Mouse (Mus musculus) lung, postnatal 25 days (tissue): Measurements from ENCODE around the gene Stpg3.
A peak's percentile ranks its signal among the peaks of the same experiment; 100 is the strongest.
"Not testable (repeated sequence)": the region's sequence is repeated elsewhere in the genome, so short reads cannot be mapped to it uniquely, and the experiment has no call there.

Experiments
- DNase-seq: peaks from one replicate; pipeline ENCODE4 v3.0.0; 2022; ENCODE audit warnings: low spot score

Gene Stpg3

GRCm38 (mm10) chr2:25214444-25214843 lies at the start of gene Stpg3:
Gene Stpg3 (minus strand): TSS chr2:25214637.
- no peak for DNase-seq

DNA sequence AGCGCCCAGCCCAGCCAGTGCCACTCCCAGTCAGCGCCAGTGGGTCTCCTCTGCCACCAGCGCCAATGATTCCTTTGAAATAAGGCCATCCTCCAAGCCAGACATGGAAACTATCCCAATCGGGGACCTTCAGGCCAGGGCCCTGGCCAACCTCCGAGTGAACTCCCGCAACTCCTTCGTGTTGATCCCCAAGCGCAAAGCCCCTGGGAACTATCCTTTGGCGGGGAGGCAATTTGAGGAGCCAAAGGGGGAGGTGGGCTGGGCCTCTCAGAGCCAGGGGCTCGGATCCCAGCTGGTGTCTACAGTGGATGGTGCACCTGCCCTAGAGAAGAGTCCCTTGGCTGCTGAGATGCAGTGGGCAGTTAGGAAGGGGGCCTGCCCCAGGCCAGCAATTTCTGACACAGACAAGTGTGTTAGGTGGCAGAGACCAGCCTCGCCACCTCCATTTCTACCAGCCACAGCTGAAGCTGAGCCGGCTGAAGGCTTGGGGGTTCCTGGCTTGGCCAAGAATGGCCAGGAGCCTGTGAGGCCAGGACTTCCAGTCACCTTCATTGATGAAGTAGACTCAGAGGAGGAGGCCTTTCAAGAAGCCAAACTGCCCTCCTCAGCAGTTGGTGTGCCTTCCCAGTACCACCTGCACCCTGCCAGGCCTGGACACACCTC lies 49.3 kb upstream of the Stpg3 start:
- DNase-seq, result no peak

GRCm38 (mm10) chr2:25262795-25263622 lies 48.6 kb upstream of the Stpg3 start:
- no peak for DNase-seq

- peak; percentile 98 for DNase-seq
Measured at GRCm38 (mm10) chr2:25262291-25262767, 47.9 kb upstream of the Stpg3 start, which contains the start of gene Tprn. Gene Tprn (plus strand): TSS chr2:25262618.

- DNase-seq, result no peak
Measured at GRCm38 (mm10) chr2:25261870-25262269, 47.4 kb upstream of the Stpg3 start.

GRCm38 (mm10) chr2:25258887-25259286 lies 44.5 kb upstream of the Stpg3 start:
- no peak for DNase-seq

DNA sequence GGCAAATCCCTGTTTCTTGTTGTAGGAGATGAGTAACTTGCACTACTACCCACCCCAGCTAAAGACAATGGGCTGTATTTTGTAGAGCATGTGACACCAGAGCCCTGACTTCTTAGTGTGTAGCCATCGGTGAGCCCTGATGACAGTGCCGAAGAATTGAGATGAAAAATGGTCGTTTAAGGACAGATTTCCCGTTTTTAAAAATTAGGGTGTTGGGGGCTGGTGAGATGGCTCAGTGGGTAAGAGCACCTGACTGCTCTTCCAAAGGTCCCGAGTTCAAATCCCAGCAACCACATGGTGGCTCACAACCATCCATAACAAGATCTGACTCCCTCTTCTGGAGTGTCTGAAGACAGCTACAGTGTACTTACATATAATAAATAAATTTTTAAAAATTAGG lies 42.8 kb upstream of the Stpg3 start:
- not testable (repeated sequence) for DNase-seq

DNA sequence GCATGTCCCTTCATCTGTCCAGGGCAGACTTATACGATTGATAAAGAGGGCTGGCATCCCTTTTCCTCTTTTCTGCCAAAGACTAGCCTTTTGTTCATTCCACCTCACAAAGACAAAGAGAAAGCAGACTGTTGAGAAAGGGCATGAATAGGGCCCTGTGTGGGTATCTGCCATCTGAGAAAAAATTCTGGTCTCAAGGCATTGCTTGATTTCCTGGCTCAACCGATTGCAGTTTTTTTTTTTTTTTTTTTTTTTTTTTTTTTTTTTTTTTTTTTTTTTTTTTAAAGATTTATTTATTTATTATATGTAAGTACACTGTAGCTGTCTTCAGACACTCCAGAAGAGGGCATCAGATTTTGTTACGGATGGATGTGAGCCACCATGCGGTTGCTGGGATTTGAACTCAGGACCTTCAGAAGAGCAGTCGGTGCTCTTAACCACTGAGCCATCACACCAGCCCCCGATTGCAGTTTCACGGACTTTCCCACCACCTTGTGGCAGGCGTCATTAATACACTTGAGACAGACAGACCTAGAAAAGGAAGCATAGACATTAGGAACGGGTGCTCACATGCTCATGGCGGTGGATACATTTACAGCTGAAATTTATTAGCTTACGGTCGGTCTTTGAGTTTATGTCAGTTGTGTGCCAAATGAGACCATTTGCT lies 42.1 kb upstream of the Stpg3 start:
- DNase-seq, result peak; percentile 61

DNA sequence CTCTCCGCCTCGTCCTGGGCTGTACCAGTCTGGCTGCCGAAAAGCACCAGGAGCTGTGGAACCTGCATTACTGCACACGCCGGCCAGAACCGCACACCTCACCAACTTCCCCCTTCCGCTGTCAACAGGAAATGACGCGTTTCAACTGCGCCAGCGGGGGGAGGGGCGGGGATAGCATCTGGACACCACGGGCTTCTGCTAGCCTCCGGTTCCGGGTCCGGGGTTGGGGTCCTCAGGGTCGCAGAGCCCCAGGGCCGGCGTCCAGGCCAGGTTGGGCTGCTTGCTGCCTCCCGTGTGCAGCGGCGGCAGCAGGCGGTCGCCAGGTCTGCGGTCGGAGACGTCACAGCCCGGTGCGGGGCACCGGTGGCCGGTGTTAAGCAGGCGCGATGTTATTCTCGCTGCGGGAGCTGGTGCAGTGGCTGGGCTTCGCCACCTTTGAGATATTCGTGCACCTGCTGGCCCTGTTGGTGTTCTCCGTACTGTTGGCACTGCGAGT lies 40.9 kb upstream of the Stpg3 start, which contains the start of gene Tmem203:
Gene Tmem203 (plus strand): TSS at position 156 of the 496 bp plus-strand sequence.
- peak; percentile 89 for DNase-seq

GRCm38 (mm10) chr2:25252331-25252730 lies 37.9 kb upstream of the Stpg3 start:
- DNase-seq, result no peak

GRCm38 (mm10) chr2:25246183-25247072 lies 32.0 kb upstream of the Stpg3 start, which contains the start of gene AL732309.1:
Gene AL732309.1 (minus strand): TSS chr2:25246863.
- DNase-seq, result peak; percentile 46

GRCm38 (mm10) chr2:25244144-25244543 lies 29.7 kb upstream of the Stpg3 start:
- no peak for DNase-seq

DNA sequence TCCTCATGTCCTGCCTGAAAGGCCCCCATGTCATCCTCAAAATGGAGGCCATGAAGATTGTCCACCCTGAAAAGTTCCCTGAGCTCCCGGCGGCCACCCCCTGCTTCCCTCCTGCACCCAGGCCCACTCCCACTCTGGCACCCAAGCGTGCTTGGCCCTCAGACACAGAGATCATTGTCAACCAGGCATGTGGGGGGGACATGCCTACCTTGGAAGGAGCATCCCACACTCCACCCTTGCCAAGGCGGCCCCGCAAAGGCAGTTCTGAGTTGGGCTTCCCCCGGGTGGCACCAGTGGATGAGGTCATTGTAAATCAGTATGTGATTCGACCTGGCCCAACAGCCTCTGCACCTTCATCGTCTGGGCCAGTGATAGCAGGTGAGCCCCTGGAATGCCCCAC lies 28.9 kb upstream of the Stpg3 start:
- DNase-seq, result no peak

GRCm38 (mm10) chr2:25242101-25242506 lies 27.7 kb upstream of the Stpg3 start, which contains the start of the genes Rnf208 and Cysrt1:
Gene Rnf208 (plus strand): TSS chr2:25242255.
Gene Cysrt1 (minus strand): TSS chr2:25242452.
- DNase-seq, result no peak

GRCm38 (mm10) chr2:25241438-25241775 lies 27.0 kb upstream of the Stpg3 start:
- no peak for DNase-seq

- peak; percentile 80 for DNase-seq
Measured at GRCm38 (mm10) chr2:25240723-25241437, 26.4 kb upstream of the Stpg3 start.

DNA sequence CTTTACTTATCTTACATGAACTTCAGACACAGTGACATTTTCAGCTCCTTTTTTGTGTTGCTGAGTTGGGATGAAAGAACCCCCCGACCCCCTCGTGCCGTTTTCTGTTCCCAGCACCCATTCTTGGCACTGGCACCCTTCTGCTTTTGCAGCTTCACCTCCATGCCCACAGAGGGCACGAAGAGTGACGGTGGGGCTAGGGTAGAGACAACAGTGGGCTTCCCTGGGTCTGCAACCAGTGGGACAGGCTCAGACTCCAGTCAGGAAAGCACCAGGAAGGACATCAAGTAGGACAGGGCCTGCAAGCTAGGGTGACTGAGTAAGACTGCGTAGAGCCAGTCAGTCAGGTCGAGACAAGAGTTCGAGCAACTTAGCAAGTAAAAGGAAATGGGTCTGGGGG lies 25.9 kb upstream of the Stpg3 start:
- DNase-seq, result no peak

GRCm38 (mm10) chr2:25239766-25240165 lies 25.3 kb upstream of the Stpg3 start:
- DNase-seq, result no peak

- no peak for DNase-seq
Measured at GRCm38 (mm10) chr2:25238106-25238505, 23.7 kb upstream of the Stpg3 start.

GRCm38 (mm10) chr2:25237522-25237921 lies 23.1 kb upstream of the Stpg3 start:
- peak; percentile 79 for DNase-seq

DNA sequence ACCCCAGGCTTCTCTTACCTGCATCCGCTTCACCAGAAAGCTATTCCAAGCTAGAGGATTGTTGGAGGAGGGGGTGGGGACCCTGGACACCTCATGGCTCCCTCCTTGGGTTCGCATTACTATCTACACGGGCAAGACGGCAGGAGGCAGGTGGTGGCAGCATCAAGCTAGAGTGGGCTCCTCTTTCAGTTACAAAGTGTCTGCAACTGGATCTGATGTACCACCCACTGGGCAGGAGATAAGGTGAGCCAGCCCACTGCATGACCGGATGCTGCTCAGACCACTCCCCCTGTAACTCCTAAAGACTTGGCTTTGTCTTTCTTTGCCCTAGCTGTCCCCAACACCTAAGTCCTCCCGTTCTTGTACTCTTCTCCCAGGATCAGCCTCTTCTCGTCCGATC lies 22.2 kb upstream of the Stpg3 start, which contains the start of gene Rnf224:
Gene Rnf224 (minus strand): TSS at position 174 of the 400 bp plus-strand sequence.
- no peak for DNase-seq
